Mouse (Mus musculus) adrenal gland, postnatal 36 days (tissue): ENCODE data around the gene Ubap1l. TPM values are rescaled to one million over a fixed set of nuclear protein-coding genes. Genes with fewer than 3 reads are reported as not detected.

ENCODE experiments used
- DNase-seq, 2 experiments: peaks; one replicate each; pipeline ENCODE4 v3.0.0; 2021; ENCODE audit warnings: mixed read lengths in 1 of 2
- total RNA-seq, 2 experiments: library from RNA; stranded (reverse); gene quantifications; 2 replicates each; pipeline ENCODE4 v1.2.3; 2021

Gene Ubap1l
- total RNA-seq, 2 experiments from 2014 or later: 0.60 to 1.0 TPM

- DNase-seq: peak in 1 of 2 experiments; percentile 22
Measured at GRCm38 (mm10) chr9:65374468-65375162, 13.8 kb downstream of the Ubap1l start.

- peak in 1 of 2 experiments; percentile 54 for DNase-seq
Measured at GRCm38 (mm10) chr9:65375163-65375934, 14.5 kb downstream of the Ubap1l start.

GRCm38 (mm10) chr9:65381017-65381590 is 20.3 kb downstream of the Ubap1l start:
- DNase-seq: no peak

GRCm38 (mm10) chr9:65382031-65382750 is 21.4 kb downstream of the Ubap1l start:
- no peak for DNase-seq

GRCm38 (mm10) chr9:65382751-65383097 is 21.9 kb downstream of the Ubap1l start:
- DNase-seq: peak in 1 of 2 experiments; percentile 31

GRCm38 (mm10) chr9:65384276-65384675 is 23.4 kb downstream of the Ubap1l start:
- DNase-seq: peak in 1 of 2 experiments; percentile 55

GRCm38 (mm10) chr9:65386373-65387140 is 25.7 kb downstream of the Ubap1l start:
- DNase-seq: no peak

GRCm38 (mm10) chr9:65390752-65391612 is 30.1 kb downstream of the Ubap1l start:
- no peak for DNase-seq

- no peak for DNase-seq
Measured at GRCm38 (mm10) chr9:65391613-65391964, 30.7 kb downstream of the Ubap1l start, which contains the start of gene Kbtbd13. TSS of gene Kbtbd13 (minus strand) at chr9:65391652.

GRCm38 (mm10) chr9:65392638-65393364 is 32.0 kb downstream of the Ubap1l start:
- DNase-seq: peak; percentile 76 to 85

- no peak for DNase-seq
Measured at GRCm38 (mm10) chr9:65393606-65394005, 32.8 kb downstream of the Ubap1l start.

- no peak for DNase-seq
Measured at GRCm38 (mm10) chr9:65394360-65394759, 33.5 kb downstream of the Ubap1l start.

- peak; percentile 77 to 87 for DNase-seq
Measured at GRCm38 (mm10) chr9:65398279-65398678, 37.4 kb downstream of the Ubap1l start, which contains the start of gene Rasl12. TSS of gene Rasl12 (plus strand) at chr9:65398506.

GRCm38 (mm10) chr9:65399934-65400333 is 39.1 kb downstream of the Ubap1l start:
- DNase-seq: no peak

- peak; percentile 92 for DNase-seq
Measured at GRCm38 (mm10) chr9:65404331-65405183, 43.7 kb downstream of the Ubap1l start.

GRCm38 (mm10) chr9:65405184-65405449 is 44.3 kb downstream of the Ubap1l start:
- DNase-seq: peak; percentile 30 to 66

GRCm38 (mm10) chr9:65407327-65407726 is 46.5 kb downstream of the Ubap1l start:
- DNase-seq: peak in 1 of 2 experiments; percentile 27

GRCm38 (mm10) chr9:65407861-65408260 is 47.0 kb downstream of the Ubap1l start:
- DNase-seq: peak; percentile 53 to 63

GRCm38 (mm10) chr9:65408871-65409295 is 48.0 kb downstream of the Ubap1l start:
- peak; percentile 54 to 55 for DNase-seq
